Mouse (Mus musculus) limb, embryonic 12.5 days (tissue): Measurements from ENCODE around the gene Slc7a15. TPM values are rescaled to one million over a fixed set of nuclear protein-coding genes. Genes with fewer than 3 reads are reported as not detected.

ENCODE experiments used
- polyA plus RNA-seq: library from polyadenylated mRNA; unstranded; fragments of >200 nt; fragmentation: Nextera tagmentation; extraction: Ambion mirVana; gene quantifications from 2 replicates; pipeline ENCODE4 v1.2.1, GENCODE M21; 2016

Slc7a15 gene
- polyA plus RNA-seq, 1 experiment from 2014 or later: not detected

Other genes with a start within 250 kb of the Slc7a15 start
- 32.4 and 35.1 TPM in 2 replicates for gene Rhob, start 99.1 kb downstream of the Slc7a15 start, polyA plus RNA-seq
- 64.9 and 69.4 TPM in 2 replicates for gene Pum2, start 75.1 kb upstream of the Slc7a15 start, polyA plus RNA-seq
- gene Sdc1, start 172.3 kb upstream of the Slc7a15 start, polyA plus RNA-seq: 257 and 262 TPM in 2 replicates